Mouse (Mus musculus): Measurements from ENCODE around the gene Tm9sf2. TPM values are rescaled to one million over a fixed set of nuclear protein-coding genes. Genes with fewer than 3 reads are reported as not detected.
"Not testable (repeated sequence)": the region's sequence is repeated elsewhere in the genome, so short reads cannot be mapped to it uniquely, and the experiment has no call there.

Gene Tm9sf2
- total RNA-seq, 2 experiments from 2014 or later: 102 TPM

DNA sequence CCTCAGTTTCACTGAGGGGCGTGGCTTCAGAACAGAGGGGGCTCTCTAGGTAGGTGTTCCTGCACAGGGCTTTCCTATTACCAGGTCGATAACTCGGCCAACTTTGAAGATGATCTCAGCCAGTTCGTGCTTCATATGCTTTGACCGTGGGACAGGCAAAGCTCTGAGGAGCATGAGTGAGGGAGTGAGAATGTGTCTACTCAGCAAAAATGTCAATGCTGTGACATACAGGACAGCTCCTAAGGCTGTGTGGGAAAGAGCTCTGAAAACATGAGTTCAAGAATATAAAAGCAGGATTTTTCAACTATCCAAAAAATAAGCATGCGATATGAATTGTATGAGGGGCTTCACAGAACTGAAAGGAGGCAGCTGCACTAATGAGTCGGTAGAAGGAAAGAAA lies 23.3 kb upstream of the Tm9sf2 start:
- intact Hi-C loops (cut with DNase I): no loop called here
- DNase-seq (ENCODE audit: low spot score in 2 of 2): no peak

DNA sequence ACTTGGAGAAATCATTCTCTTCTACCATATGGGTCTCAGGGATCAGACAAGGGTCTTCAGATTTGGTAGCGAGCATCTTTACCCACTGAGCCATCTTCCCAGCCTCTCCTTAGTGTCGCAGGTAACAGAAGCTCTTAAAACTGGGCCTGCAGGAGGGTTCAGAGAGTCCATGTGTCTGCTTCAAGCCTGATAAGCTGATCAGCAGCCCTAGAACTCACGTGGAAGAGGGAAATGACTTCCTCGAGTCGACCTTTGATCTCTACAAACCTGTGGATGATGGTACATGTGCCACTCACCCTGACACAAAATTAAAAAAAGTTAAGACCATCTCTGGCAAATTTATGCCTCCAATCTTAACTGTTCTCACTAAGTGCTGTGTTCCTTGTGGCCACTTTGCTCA lies 18.9 kb upstream of the Tm9sf2 start:
- intact Hi-C loops (cut with DNase I): no loop called here
- DNase-seq (ENCODE audit: low spot score in 2 of 2): no peak

DNA sequence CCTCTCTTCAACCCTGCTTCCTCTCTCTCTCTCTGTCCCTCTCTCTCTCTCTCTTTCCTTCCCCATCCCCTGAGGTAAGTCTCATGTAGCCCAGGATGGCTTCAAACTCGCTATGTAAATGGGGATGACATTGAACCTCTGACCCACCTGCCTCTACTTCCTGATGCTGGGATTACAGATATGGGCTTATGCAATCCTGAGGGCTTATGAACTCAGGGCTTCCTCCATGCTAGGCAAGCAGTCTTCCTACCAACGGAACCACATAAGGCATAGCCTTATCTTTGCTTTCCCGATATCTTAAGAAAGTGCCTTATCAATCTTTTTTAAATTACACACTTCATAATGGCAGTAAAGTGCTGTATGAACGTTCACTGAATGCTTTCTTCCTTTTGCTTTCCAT lies 14.5 kb upstream of the Tm9sf2 start:
- intact Hi-C loops (cut with DNase I): no loop called here
- no peak for DNase-seq (ENCODE audit: low spot score in 2 of 2)

DNA sequence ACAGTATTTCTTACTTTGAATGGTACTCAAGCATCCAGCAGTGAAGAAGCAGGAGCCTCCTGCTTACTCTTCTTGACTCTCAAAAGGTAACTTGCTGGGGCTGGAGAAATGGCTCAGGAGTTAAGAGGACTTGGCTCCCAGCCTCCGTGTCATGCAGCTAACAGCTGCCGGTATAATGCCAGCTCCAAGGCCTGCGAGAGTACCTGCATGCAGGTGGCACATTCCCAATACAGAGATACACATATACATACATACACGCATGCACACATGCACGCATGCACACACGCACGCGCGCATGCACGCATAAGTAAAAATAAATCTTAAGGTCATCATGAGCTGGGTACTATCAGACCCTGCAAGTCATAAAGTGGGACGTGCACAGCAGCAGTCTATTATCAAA lies 10.5 kb upstream of the Tm9sf2 start:
- intact Hi-C loops (cut with DNase I): no loop called here
- DNase-seq (ENCODE audit: low spot score in 2 of 2): no peak

DNA sequence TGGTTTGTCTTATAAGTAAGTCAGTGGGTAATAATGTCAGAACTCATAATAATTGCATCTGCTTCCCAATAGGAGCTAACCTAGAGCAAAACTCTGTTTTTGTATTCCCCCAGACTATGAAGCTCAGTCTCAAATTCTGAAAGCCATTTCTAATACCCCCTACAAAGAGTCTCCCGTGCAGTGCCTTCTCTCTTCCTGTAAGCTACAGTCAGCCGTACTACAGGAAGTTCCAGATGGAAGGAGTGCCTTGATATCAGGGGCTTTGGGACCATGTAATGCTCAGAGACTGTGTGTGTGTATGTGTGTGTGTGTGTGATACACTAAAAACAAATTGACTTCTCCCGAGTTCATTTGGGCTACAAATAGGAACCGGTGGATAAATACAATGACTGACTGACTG lies 7.3 kb upstream of the Tm9sf2 start:
- intact Hi-C loops (cut with DNase I): no loop called here
- DNase-seq (ENCODE audit: low spot score in 2 of 2): no peak

DNA sequence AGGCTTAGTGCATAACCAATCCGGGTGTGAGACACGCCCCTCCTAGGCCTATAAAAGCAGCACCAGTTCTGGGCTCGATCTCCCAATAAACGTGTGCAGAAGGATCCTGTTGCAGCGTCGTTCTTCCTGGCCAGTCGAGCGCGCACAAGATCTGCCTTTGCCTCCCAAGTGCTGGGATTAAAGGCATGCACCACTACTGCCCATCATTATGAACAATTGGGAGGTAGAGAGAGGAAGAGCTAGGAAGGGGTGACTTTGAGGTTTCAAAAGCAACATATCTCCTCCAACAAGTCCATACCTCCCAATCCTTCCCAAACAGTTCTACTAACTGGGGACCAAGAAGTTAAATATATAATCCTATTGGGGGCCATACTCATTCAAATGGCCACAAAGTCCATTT lies 4.9 kb upstream of the Tm9sf2 start:
- intact Hi-C loops (cut with DNase I); DNase-seq (ENCODE audit: low spot score in 2 of 2): not testable (repeated sequence)

DNA sequence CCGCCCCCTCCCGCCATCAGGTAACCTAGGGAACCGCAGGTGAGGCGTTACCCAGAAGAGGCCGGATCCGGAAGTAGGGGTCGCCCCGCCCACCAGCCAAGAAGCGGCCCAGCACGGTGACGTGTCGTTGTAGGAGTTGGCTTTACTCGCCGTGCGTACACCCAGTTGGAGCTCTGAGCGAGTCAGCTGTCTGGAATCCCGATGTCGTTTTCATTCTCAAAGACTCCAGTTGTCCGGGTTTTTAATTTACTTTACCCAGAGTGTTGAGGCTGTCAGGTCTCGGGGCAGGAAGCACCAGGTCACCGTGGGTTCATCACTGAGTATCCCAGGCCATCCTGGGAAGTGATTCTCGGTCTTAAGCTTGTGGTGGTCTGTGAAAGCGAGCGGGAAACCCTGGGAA lies 2.0 kb upstream of the Tm9sf2 start:
- intact Hi-C loops (cut with DNase I): no loop called here
- DNase-seq (ENCODE audit: low spot score in 2 of 2): peak; percentile 92 to 96

DNA sequence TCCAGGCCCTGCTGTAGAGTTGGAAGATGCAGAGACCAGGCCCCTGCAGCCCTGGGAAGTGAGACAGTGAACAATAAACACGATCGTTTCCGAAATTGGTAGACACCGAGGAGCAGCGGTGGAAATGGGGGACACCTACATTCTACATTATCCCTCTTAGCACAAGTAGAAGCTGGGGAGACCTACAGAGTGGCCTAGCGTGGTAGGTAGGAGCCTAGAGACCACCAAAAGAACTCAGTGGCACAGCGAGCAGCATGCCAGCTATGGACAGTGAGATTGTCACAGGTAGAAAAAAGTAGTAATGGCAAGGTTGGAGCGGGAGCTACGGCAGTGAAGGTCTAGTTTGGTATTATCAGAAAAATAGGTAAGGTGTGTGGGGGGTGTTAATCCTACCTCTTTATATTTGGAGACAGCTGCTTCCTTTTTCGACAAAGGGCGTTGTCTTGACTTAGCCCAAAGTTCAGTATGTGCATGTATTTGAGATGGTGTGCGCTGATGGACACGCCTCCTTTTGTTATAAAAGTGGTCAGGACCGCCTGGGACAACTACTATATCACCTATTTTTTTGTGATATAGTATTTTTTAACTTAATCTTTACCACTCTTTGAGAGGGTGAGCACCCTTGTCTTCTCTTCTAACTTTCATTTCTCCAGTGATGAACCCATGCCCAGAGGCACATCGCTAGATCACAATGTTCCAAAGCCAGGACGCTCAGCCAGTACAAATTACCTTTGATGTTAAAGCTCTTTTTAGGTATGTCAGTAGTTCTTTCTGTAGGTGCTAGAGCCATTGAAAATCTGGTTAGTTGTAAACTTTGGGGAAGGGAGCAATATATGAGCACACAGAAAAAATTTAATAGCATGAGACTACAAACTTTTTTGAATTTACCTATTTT lies 1.2 kb upstream of the Tm9sf2 start:
- peak in 1 of 2 experiments; percentile 7 for DNase-seq (ENCODE audit: low spot score in 2 of 2)
- intact Hi-C loops (cut with DNase I): no loop called here

DNA sequence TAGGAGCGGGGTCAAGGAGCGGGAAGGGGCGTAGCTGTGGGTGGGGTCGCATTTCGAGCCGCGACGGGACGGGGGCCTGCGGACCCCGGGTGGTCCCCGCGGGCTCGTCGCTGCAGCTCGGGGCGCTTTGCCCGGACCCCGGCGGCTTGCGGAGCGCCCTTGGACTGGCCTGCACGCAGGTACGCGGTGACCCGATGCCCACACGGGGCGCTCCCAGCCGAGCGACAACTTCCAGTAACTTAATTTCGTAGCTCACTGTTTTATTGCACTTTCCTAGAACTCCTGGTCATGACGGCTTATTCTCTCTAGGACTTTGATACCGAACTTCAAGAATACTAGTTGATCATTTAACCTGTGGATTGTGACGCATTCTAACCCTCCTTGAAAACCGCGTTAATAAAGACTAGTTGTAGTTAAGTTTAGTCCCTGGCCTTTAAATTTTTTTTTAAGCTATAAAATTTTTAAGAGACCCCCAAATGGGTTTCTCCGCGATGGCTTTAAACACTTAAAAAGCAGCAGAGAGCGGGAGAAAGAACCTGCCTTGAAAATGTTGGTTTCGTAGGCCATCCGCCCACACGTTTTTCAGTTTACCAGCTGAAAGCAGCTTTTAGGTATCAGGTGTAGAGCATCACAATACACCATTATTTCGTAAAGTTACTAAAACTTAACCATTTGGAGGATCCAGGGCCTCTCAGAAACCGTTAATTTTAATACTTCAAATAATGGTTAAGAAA lies 810 bp downstream of the Tm9sf2 start:
- DNase-seq (ENCODE audit: low spot score in 2 of 2): no peak
- intact Hi-C loops (cut with DNase I): no loop called here

DNA sequence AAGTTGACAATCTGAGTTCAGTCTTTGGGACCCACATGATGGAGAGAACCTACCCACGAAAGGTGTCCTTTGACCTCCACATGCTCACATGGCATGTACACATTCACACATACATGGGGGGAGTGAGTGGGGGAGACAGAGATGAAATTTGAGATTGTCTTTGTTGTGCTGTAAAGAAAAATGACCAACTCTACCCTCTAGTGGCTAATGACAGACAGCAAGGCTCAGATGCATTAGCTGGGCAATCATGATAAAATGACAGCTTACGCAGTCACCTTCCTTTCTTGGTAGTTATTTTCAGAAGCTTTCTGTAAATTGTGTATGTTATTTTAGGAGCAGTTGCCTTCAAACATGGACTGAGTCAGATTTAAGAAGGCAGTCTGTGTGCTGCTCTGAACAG lies 4.8 kb downstream of the Tm9sf2 start:
- intact Hi-C loops (cut with DNase I): no loop called here

DNA sequence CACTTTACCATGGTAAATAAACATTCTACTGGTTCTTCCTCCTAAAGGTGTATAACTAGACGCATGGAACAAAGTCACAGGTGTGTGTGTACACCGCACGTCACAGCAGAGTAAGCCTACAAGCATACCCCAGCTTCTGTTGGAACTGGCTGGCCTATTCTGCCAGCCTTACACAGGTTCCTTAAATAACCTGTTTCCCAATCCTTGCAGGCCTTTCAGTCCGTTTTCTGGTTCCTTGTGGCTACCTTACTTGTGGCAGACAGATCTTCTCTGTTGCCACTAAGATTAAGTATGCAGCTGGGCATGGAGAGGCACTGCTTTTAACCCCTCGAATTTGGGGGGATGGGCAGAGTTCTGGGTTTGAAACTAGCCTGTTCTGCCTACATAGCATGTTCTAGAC lies 5.5 kb downstream of the Tm9sf2 start:
- intact Hi-C loops (cut with DNase I): no loop called here
- no peak for DNase-seq (ENCODE audit: low spot score in 2 of 2)

More for the DNA sequence above, 4.8 kb downstream of the Tm9sf2 start:
- no peak for DNase-seq (ENCODE audit: low spot score in 2 of 2)

DNA sequence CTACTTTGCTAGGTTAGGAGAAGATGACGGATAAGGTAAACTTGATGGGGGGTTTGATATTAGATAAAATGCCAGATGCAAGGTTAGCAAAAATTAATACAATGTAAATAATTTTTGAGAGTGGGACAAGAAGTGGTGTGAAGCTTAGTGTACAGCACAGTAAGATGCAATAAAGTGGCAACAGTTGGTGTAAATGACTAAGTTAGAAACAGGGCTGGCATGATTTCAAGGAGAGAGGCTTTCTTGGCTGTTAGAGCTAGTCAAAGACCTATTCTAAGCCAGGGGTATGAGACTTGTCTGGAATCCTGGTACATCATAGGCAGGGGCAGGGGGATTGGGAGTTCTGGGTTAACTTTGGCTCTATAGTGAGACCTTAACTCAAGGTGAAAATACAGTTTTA lies 9.4 kb downstream of the Tm9sf2 start:
- no peak for DNase-seq (ENCODE audit: low spot score in 2 of 2)
- intact Hi-C loops (cut with DNase I): no loop called here

DNA sequence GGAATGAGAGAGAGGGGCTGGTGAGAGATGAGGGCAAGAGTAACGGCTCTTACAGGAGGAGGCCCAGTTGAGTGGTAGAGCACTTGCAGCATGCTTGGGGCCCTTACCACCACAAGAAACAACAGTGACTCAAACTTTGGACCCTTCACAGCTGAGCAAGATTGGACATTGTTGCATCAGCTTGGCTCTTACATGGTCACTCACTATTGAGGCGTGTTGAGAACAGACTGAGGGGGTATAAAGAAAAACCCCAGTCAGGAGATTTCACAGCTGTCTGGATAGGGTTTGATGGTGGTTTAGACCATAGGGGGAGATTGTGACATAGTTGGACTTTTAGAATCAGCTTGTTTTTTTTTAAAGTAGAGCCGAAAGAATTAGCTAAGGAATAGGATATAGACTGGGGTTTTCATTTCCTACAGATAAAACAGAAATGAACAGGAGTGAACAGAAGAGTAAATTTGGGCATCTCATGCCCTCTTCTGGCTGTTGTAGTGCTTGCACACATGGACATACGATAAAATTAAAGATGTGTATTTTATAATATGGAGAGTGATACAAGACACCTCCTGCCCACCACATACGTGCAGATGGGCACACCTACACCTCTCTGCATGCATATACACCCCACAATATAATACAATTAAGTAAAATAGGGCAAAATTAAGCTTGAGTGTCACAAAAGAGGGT lies 23.4 kb downstream of the Tm9sf2 start:
- intact Hi-C loops (cut with DNase I): loop anchor here (5.0 kb wide), 1 partner anchor 53 kb away; no protein-coding TSS in a partner anchor
- DNase-seq (ENCODE audit: low spot score in 2 of 2): peak; percentile 30 to 48

DNA sequence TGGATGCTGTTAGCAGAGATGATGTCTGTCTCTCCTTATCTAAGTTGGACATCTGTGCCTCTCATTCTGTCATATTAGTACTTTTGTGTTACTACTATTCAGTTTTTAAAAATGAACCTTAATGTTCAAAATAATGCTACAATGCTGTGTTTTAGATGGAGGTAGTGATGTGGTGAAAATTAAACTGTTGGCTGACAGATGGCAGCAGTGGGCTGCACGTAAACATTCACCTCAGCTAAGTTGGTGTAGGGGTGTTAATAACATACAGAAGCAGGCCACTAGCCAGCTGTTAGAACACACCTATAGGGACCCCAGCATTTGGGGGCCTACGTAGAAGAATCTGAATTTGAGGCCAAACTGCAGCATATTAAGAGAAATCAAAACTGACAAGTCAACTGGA lies 24.8 kb downstream of the Tm9sf2 start:
- intact Hi-C loops (cut with DNase I): loop anchor here (1.0 to 5.0 kb wide), 2 partner anchors 54 to 67 kb away; no protein-coding TSS in a partner anchor
- DNase-seq (ENCODE audit: low spot score in 2 of 2): no peak

DNA sequence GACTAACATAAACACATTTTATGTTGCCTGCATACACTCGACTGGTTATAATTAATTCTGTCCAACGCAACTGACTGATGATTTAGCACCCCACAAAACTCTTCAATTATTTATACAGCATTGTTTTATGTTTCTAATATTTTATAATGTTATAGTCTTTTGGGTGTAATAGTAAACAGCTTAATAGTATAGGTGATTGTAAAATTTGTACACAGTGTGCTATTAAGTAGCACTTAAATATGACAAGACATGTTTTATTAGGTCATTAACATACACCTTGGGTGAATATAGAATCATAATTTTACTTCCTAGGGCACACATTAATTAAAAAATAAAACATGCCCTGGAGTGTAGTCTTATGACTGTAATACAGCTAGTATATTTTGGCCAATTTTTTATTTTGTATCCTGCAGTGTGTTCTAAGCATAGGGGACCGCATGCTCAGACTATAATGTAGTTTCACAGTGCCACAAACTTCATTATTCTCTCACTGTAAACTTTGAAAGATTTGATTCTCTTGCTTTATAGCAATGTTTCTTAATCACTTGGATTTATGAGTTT lies 29.6 kb downstream of the Tm9sf2 start:
- DNase-seq (ENCODE audit: low spot score in 2 of 2): no peak
- intact Hi-C loops (cut with DNase I): no loop called here

DNA sequence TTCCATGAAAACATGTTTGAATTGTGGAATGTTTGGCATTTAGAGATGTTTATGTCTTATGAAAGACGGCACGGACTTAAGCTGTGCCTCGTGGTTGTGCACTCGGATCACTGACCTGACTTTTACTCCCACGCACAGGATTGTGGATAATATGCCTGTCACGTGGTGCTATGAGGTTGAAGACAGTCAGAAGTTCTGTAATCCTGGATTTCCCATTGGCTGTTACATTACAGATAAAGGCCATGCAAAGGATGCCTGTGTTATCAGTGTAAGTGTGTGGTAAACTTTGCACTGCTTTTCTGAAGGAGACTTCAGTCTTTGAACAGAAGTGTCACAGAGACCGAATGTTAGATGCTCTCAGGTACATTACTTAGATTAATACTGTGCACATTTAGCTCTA lies 30.4 kb downstream of the Tm9sf2 start:
- intact Hi-C loops (cut with DNase I): no loop called here
- DNase-seq (ENCODE audit: low spot score in 2 of 2): no peak

DNA sequence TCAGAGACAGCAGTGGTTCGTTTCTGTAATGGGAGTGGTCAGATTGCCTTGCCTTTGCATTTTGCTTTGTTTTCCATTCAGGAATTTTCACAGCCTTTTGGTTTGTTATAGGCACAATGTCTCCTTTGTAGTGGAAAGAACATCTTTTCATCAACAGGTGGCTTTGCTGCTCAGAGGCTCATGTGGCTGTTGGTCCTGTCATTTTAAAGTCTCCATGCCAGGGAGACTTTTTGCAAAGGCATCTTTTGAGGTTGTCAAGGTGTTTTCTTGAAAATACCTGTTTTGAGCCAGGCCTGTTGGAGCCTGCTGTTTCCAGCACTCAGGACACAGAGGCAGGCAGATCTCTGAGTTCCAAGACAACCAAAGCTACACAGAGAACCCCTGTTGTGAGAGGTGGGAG lies 33.3 kb downstream of the Tm9sf2 start:
- no peak for DNase-seq (ENCODE audit: low spot score in 2 of 2)
- intact Hi-C loops (cut with DNase I): no loop called here

DNA sequence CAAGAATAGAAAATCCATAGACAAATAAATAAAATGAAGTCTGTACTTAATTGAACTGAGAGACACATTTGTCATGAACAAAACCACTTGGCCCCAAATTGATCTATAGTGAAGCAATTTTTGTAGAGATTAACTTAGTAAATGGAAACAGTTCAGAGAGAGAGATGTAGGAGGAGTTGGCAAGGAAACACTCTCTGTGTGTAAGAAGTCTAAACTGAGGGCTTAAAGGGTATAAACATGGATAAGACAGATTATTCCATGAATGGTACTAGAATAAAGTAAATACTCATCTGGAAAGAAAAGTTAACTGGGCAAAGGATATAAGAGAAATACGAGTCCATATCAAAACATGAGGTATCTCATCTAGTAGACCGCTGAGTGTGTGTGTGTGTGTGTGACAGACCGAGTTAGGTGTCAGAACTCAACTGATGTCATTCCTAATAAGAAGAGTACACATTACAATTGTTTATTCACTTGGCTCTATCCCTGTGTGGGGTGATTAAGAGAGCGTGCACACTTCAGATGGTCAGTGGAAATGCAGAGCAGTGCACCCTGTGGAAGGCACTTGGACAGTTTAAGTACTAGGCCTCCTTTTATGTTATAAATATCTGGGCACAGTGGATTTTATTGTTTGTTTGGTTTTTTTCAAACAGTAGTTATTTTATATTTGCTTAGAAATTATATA lies 36.9 kb downstream of the Tm9sf2 start:
- intact Hi-C loops (cut with DNase I): no loop called here
- no peak for DNase-seq (ENCODE audit: low spot score in 2 of 2)

DNA sequence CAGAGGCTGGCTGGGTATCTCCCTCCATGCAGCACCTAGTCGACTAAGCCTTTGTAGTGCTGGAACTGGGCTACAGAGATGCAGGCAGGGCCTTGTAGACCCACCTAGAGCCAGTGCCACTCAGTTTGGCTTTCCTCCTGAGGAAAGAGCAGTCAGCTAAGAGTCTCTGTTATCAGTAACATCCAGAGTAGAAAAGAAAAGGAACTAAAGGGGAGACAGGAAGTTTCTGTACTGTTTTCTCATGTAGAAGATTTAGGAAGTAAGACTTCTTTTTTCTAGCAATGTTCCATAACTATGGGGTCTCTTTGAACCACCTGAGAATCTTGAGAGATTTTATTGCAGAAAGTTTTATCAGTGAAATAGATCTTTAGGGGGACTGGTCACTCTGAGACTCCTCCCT lies 38.5 kb downstream of the Tm9sf2 start:
- intact Hi-C loops (cut with DNase I): no loop called here

More for the DNA sequence above, 38.5 kb downstream of the Tm9sf2 start:
- no peak for DNase-seq (ENCODE audit: low spot score in 2 of 2)
